Mouse (Mus musculus): ENCODE results near the gene Ppp4r3a.

Ppp4r3a gene

DNA sequence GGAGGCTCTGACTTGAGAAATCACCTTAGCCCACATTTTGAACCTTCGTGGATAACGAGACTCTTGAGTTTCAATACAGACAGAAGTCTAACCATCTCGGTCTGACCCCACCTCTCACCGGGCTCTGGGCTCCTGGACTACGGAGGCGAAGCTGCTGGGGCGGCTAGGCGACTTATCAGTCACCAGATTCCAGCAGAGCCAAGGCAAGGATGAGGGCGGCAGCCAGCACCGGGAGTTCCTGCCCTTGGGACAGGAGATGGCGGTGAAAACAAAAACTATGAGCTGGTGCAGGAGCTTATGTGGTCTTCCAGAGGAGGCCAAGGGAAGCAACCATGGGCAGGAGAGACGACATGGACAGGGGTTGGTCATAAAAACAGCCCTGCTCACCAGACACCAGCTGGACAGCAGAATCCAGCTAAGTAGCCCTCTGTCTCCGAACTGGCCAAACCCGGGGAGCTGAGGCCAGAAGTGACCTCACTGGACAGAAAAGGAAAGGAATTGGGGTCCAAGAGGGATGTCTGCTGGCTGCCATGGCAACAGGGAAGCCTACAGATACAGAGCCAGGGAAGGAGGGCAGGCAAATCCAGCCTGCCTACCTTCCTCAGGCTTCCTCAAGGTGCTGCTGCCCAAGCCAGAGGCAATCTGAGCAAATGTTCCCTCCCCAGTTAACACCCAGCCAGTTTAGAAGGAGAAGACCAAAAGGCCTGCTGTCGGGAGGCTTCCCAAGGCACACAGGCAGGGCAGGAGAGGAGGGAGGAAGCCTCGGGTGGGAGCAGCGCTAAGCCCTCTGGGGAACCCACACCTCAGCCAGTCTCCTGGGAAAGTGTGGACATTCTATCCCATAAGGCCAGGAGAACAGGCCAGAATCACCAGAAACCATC, 71.1 kb downstream of the Ppp4r3a start:
- no peak for DNase-seq (ENCODE audit: low spot score)

- no peak for DNase-seq (ENCODE audit: low spot score)
Observed at GRCm38 (mm10) chr12:101011017-101011416, 72.5 kb downstream of the Ppp4r3a start.

DNA sequence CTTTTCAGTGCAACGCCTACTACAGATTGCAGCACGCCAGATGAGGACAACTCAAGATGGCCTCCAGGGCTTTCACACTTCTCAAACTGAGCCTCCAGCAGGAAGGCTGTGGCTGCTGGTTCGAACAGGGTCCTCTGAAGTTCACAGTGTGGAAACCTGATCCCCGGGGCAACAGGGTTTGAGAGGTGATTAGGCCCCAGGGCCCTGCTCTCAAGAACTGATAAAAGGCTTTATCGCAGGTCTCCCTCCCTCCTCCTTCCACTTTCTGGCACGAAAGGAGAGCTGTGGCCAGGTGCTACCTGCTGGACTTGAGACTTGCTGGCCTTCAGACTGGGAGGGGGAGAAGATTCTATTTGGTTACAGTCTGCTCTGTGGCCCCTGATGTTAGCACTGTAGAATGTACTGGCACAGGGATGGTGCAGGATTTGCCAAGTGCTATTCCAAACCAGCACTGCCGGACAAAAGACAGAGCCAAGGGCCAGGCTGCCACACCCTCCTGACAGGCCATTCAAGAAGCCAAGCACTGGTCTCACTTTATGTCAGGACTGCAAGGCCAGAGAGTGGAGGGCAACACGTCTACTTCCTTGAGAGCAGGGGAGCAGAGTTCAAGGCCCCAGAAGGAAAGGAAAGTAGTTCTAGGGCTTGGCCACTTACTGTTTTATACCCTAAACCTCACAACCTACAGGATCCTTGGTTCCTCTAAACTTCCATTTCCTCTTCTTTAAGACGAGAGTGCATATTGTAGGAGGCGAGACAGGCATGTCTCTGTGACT, 73.2 kb downstream of the Ppp4r3a start:
- no peak for DNase-seq (ENCODE audit: low spot score)

GRCm38 (mm10) chr12:101009225-101009624, 74.3 kb downstream of the Ppp4r3a start:
- DNase-seq (ENCODE audit: low spot score): no peak

DNA sequence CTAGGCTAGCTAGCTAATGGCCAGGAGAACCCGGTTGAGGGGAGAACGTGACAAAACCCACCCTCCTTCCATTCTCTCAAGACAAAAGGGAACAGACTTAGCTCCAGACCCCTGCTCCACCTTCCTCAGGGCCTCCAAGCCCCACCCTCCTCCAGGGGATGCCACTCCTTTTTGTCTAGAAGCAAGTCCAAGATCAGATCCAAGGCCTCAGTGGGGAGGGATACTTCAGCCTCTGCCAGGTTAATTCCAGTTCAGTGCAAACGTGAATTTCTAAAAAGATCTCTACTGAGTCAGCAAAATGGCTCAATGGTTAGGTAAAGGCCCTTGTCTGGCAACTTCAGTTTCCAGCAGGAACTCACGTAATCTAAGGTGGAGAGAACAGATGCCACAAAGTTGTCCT, 74.9 kb downstream of the Ppp4r3a start:
- no peak for DNase-seq (ENCODE audit: low spot score)

DNA sequence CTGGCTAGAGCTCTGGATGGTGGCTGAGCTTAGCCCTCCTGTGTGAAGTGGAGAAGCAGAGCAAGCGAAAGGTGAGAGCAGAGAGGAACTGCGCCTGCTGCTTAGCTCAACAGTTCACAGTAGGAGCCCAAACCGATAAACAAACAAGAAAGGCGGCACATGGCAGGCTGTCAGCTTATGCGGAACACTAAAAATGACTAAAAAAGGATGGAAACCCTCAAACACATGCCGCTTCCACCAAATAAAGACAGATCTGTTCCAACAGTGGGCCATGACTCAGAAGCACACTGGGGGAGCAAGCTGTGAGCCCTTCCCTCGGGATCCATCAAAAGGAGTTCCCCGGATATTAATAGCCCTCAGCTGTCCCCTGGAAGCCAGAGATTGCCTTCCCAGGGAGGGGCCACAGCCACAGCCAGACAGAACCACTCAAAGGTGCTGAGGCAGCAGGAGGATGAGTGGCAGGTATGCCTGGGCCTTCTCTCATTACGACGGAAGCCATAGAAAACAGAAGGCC, 75.5 kb downstream of the Ppp4r3a start:
- peak; percentile 35 for DNase-seq (ENCODE audit: low spot score)

DNA sequence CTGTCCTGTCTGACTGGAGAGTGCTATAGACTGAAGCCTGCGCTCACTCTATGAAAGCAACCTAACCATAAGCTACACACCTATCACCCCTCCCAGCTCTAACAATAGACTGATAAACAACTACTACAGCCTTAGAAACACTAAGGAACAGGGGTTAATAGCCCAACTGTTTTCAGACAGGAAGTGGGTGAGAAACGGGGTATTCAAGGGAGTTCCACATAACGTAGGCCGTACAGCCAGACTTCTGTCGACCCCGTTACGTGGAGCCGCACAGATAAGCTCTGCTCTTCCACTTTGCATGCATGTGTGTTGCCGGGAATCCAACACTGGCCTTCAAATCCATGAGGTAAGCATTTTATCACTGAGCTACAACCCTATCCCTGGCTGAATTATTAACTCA, 76.1 kb downstream of the Ppp4r3a start:
- no peak for DNase-seq (ENCODE audit: low spot score)

- no peak for DNase-seq (ENCODE audit: low spot score)
Observed at GRCm38 (mm10) chr12:101005665-101006420, 77.7 kb downstream of the Ppp4r3a start.

- DNase-seq (ENCODE audit: low spot score): no peak
Observed at GRCm38 (mm10) chr12:101004982-101005381, 78.5 kb downstream of the Ppp4r3a start.

DNA sequence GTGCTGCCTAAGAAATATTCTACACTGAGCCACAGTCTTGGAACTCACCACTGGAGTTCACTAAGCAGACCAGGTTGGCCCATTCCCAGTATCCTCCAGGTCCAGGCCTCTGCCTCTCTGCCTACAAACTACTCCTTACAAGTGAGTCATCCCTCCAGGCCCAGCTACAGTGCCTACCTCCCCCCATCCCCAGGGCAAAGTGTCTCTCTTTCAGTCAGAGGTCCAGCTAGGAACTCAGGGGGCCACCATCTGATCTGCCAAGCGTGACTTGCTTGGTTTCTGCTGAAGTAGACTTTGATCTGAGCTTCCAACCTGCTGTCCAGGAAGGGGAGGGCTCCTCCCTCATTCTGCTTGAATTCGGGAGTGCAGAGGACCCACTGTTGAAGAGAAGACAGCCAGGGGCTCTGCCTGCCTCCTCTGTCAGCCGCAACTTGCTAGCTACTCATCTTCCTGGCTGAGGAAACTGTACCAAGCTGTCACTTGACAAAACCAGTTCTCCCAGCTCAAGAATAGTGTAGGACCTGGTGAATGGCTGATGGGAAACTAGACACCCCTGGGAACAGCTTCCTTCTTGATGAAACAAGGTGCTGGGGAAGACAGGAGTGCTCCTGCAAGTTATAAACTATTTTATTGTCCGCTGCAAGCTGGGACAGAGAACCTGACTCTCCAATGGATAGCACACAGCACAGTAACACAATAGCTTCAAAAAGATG, 80.5 kb downstream of the Ppp4r3a start:
- DNase-seq (ENCODE audit: low spot score): no peak

DNA sequence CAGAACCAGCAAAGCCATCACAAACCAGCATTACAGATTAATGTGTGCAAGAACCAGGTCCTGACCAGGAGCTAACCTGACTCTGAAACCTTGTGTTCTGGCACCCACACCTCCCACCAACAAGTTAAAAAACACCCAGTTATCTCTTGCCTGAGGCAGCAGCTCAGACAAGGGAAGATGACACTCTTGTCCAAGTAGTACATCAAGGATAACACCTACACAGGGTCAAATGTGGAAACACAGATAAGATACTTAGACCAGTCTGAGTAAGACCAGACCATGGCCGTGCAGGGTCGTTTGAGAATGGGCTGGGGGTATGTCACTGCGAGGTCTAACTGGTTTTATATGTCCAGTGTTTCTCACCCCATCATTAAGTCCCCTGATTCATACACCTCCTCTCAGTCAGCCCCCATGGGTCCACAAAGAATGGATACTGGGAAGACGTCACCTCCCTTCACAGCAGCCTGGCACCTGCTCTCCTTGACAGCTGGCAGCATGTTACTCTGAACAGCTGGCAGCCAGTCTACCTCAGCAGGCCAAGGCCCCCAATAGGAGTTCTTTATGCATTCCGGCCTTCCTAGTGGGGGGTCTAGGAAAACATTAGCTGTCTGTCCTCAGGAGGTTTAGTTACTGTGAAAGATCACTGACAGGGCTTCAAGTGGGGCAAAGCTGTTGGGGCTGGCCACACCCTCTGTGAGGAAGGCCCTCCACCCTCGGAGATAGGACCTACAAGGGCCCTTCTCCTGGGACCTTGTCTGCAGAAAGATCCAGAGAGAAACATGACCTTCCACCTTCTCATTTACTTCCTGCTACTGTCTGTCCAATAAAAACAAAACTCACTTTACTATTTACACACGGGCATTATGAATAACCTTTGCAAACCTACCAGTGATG, 84.2 kb downstream of the Ppp4r3a start:
- no peak for DNase-seq (ENCODE audit: low spot score)

DNA sequence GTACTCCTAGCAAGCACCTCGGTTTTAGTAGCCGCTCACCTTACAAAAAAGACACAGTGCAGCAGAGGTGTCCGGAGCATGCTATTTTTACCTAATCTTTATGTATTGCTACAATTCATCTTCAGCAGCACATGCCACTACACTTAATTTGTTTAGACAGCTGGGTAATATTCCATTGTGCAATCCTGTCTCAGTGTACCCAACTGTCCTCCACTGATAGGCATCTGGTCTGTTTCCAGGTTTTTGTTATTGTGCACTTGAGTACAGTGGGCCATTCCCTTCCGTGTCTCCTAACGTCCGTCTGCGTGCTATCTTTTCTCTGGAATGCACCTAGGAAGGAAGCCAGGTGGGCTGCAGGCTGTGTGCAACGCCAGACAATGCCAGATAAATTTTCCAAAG, 84.9 kb downstream of the Ppp4r3a start:
- no peak for DNase-seq (ENCODE audit: low spot score)

DNA sequence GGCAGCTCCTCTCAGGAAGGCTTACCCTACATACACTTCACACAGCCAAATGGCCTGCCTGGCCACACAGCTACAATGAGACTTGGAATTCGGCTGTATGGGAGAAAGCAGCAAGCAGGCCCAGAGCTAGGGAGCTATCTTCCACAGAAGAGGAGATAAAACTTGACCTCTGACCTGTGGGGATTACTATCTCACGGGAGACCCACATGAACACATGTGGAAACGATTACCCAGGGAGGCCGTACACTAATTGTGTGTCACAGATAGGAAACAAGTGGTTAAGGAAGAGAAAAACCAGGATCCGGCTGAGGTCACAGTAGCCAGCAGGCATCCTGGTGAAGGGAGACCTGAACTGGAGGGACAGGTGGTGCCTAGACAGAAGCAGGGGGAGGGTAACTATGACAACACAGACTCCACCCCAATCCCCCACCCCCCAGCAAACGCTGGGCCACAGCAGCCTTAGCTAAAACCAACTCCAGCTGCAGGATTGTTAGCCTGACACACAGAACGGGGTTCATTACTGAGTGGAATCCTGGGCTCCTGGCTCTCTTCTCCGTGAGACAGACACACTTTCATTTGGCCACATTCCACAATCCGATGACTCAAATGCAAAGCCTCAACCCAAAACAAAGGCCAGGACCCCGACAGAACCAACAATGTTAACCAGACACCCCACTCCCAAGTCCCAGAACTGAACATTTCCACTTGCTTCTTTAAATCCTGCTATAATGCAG, 85.5 kb downstream of the Ppp4r3a start:
- DNase-seq (ENCODE audit: low spot score): no peak

- DNase-seq (ENCODE audit: low spot score): peak; percentile 46
Observed at GRCm38 (mm10) chr12:100996378-100996898, 87.1 kb downstream of the Ppp4r3a start.

DNA sequence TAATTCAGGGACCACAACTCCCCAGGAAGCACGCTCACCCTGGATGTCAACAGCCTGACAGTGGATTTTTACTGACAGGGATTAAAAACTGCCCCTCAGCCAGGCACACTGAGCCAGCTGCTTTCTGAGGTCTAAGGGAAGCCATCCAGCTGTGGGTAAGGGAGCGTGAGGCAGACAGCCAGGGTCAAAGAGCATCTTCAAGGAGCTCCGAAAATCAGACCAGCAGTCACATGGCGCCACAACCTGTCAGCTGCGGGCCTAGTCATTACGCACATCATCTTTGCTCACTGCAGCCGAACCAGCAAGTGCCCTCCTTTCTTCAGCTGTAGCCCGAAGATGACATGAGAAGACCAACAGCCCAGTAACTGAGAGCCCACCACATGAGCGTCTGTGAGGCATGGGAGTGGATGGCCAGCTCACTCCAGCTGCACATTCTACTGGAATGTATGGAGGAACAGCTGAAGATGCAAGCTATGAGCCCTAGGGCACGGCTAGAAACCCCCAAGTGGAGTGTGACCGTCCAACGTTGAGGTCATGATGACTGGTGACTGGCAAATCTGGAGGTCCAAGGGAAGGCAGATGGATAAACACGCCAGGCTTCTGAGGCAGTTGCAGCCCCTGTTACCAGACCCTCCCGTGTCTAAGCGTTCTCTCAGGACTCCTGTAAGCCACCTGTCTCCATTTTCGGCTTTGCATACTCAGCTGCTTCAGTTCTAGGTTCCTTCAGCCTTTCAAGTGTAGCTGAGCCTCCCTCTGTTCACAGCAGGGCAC, 87.7 kb downstream of the Ppp4r3a start:
- no peak for DNase-seq (ENCODE audit: low spot score)

- no peak for DNase-seq (ENCODE audit: low spot score)
Observed at GRCm38 (mm10) chr12:100994140-100995015, 89.1 kb downstream of the Ppp4r3a start.

DNA sequence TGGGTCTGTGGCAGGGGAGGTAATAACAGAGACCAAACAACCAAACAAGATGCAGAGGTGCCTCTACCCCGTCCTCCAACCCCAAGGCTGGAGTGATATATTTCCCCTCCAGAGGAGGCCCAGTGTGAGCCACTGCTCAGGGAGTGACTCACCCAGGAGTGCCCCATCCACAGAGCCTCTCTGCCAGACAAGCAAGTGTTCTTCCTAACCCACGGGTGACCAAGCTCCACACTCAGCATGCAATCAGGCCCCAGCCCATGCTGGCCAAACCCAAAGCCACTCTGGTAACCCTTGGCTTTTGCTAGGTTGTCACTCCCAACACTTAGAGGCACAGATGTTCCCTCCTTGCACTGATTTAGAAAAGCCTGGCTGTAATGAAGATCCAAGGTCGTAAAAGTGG, 90.4 kb downstream of the Ppp4r3a start:
- DNase-seq (ENCODE audit: low spot score): no peak

DNA sequence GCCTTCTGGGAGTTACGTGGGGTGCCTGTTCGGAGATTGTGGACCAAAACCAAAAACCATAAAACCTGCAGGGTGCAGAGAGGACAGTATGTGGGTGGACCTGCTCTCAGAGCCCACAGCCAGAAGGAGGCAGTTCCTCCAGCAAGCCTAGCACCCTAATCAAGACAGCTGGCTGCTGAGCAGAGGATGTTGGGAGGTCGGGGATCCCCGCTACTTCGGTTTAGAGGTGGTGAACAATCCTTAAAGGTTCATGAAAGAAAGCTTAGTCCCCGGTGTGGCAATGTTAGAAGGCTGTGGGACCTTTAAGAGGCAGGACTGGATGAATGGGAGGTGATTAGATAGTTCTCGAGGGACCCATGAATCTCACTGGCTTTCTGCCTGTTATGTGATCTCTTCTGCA, 91.0 kb downstream of the Ppp4r3a start:
- DNase-seq (ENCODE audit: low spot score): no peak

Data from left cerebral cortex, adult 11 months (tissue).